Mouse (Mus musculus) MEL (cell line): ENCODE measurements around the gene 1700001C02Rik. TPM values are rescaled to one million over a fixed set of nuclear protein-coding genes. Genes with fewer than 3 reads are reported as not detected.

Experiments used
- DNase-seq: peaks from one replicate; pipeline ENCODE4 v3.0.0; 2011; ENCODE audit warnings: low read depth, low spot score
- H3K27ac ChIP-seq: 2 replicates; pipeline ENCODE4 v1.5.1; 2012; ENCODE audit warnings: low read depth, mild to moderate bottlenecking, control low read depth, low read length, moderate library complexity; ENCODE audit not compliant: control insufficient read depth
- H3K27me3 ChIP-seq, 2 experiments: fragments of 150-350 bp in 1 of 2; sonication (generic) in 1 of 2; 2 replicates each; pipeline ENCODE4 v1.6.1; 2012; ENCODE audit warnings: low read length in 2 of 2, mild to moderate bottlenecking in 2 of 2, improper control_type of control experiment in 1 of 2, moderate library complexity in 1 of 2; ENCODE audit not compliant: insufficient read depth in 2 of 2, control insufficient read depth in 1 of 2
- H3K36me3 ChIP-seq, 2 experiments: 2 replicates each; pipeline ENCODE4 v1.6.1; 2012 to 2014; ENCODE audit warnings: low read length in 2 of 2, improper control_type of control experiment in 1 of 2, inconsistent platforms in 1 of 2, mild to moderate bottlenecking in 1 of 2; ENCODE audit not compliant: insufficient read depth in 2 of 2, control insufficient read depth in 1 of 2
- H3K4me1 ChIP-seq, 2 experiments: fragments of 150-350 bp in 1 of 2; sonication (generic) in 1 of 2; 2 replicates each; pipeline ENCODE4 v1.6.1; 2012; ENCODE audit warnings: low read length in 2 of 2, improper control_type of control experiment in 1 of 2, mild to moderate bottlenecking in 1 of 2; ENCODE audit not compliant: insufficient read depth in 2 of 2, control insufficient read depth in 1 of 2
- H3K4me3 ChIP-seq, 2 experiments: fragments of 150-350 bp in 1 of 2; sonication (generic) in 1 of 2; 2 replicates each; pipeline ENCODE4 v1.5.1; 2012; ENCODE audit warnings: low read depth in 2 of 2, low read length in 2 of 2, mild to moderate bottlenecking in 2 of 2, moderate library complexity in 2 of 2, control low read depth in 1 of 2, improper control_type of control experiment in 1 of 2; ENCODE audit not compliant: control insufficient read depth in 1 of 2, insufficient read depth in 1 of 2
- H3K79me2 ChIP-seq: 2 replicates; pipeline ENCODE4 v1.6.1; 2012; ENCODE audit warnings: mild to moderate bottlenecking, low read length, moderate library complexity; ENCODE audit not compliant: control insufficient read depth, poor library complexity, insufficient read depth
- H3K9ac ChIP-seq: 2 replicates; pipeline ENCODE4 v1.6.1; 2012; ENCODE audit warnings: low read depth, mild to moderate bottlenecking, control low read depth, low read length, moderate library complexity; ENCODE audit not compliant: control insufficient read depth, poor library complexity, severe bottlenecking
- H3K9me3 ChIP-seq: fragments of 150-350 bp; sonication (generic); replicated peaks from 2 replicates; pipeline ENCODE4 v1.6.1; 2012; ENCODE audit warnings: mild to moderate bottlenecking, low read length, improper control_type of control experiment, moderate library complexity; ENCODE audit not compliant: insufficient read depth
- BHLHE40 ChIP-seq: IDR thresholded peaks from 2 replicates; pipeline ENCODE4 v1.6.1; 2012; ENCODE audit warnings: low read depth, mild to moderate bottlenecking, inconsistent platforms, low read length, improper control_type of control experiment, borderline replicate concordance
- CHD1 ChIP-seq: IDR thresholded peaks from 2 replicates; pipeline ENCODE4 v1.6.1; 2012; ENCODE audit warnings: low read depth, mild to moderate bottlenecking, inconsistent platforms, low read length, improper control_type of control experiment
- CTCF ChIP-seq, 3 experiments: IDR thresholded peaks in 2 of 3; conservative IDR thresholded peaks in 1 of 3; 2 replicates each; pipeline ENCODE4 v1.5.1; 2011 to 2012; ENCODE audit warnings: low read length in 3 of 3, low read depth in 2 of 3, mild to moderate bottlenecking in 2 of 3, improper control_type of control experiment in 1 of 3, inconsistent platforms in 1 of 3, mixed read lengths in 1 of 3, moderate library complexity in 1 of 3; ENCODE audit not compliant: control insufficient read depth in 1 of 3, insufficient read depth in 1 of 3, poor library complexity in 1 of 3, severe bottlenecking in 1 of 3
- EP300 ChIP-seq, 2 experiments: IDR thresholded peaks; 2 replicates each; pipeline ENCODE4 v1.6.1; 2011; ENCODE audit warnings: improper control_type of control experiment in 2 of 2, low read length in 2 of 2, low read depth in 1 of 2, mild to moderate bottlenecking in 1 of 2
- GABPA ChIP-seq: IDR thresholded peaks from 2 replicates; pipeline ENCODE4 v1.6.1; 2012; ENCODE audit warnings: low read depth, mild to moderate bottlenecking, inconsistent platforms, low read length, improper control_type of control experiment, moderate library complexity
- GATA1 ChIP-seq: IDR thresholded peaks from 2 replicates; pipeline ENCODE4 v1.6.1; 2011; ENCODE audit warnings: low read depth, low read length, improper control_type of control experiment
- MAFK ChIP-seq: IDR thresholded peaks from 2 replicates; pipeline ENCODE4 v1.6.1; 2011; ENCODE audit warnings: low read depth, mild to moderate bottlenecking, low read length, improper control_type of control experiment, borderline replicate concordance
- MAX ChIP-seq: IDR thresholded peaks from 2 replicates; pipeline ENCODE4 v1.6.1; 2011; ENCODE audit warnings: low read length, improper control_type of control experiment
- MAZ ChIP-seq: IDR thresholded peaks from 2 replicates; pipeline ENCODE4 v1.6.1; 2012; ENCODE audit warnings: low read depth, mild to moderate bottlenecking, inconsistent platforms, low read length, improper control_type of control experiment
- MYB ChIP-seq: IDR thresholded peaks from 2 replicates; pipeline ENCODE4 v1.6.1; 2011; ENCODE audit warnings: mild to moderate bottlenecking, low read depth, low read length, improper control_type of control experiment
- POLR2A ChIP-seq, 2 experiments: IDR thresholded peaks; 2 replicates each; pipeline ENCODE4 v1.6.1; 2011 to 2012; ENCODE audit warnings: low read length in 2 of 2, mild to moderate bottlenecking in 2 of 2, control low read depth in 1 of 2, improper control_type of control experiment in 1 of 2, low read depth in 1 of 2, moderate library complexity in 1 of 2; ENCODE audit not compliant: control insufficient read depth in 1 of 2, insufficient read depth in 1 of 2, poor library complexity in 1 of 2
- RAD21 ChIP-seq: IDR thresholded peaks from 2 replicates; pipeline ENCODE4 v1.6.1; 2011; ENCODE audit warnings: mild to moderate bottlenecking, low read depth, low read length, improper control_type of control experiment
- RCOR1 ChIP-seq: IDR thresholded peaks from 2 replicates; pipeline ENCODE4 v1.6.1; 2012; ENCODE audit warnings: low read depth, mild to moderate bottlenecking, inconsistent platforms, low read length, improper control_type of control experiment
- UBTF ChIP-seq: IDR thresholded peaks from 2 replicates; pipeline ENCODE4 v1.6.1; 2012; ENCODE audit warnings: low read depth, mild to moderate bottlenecking, inconsistent platforms, low read length, improper control_type of control experiment, moderate library complexity, borderline replicate concordance; ENCODE audit not compliant: insufficient read depth
- USF1 ChIP-seq: IDR thresholded peaks from 2 replicates; pipeline ENCODE4 v1.6.1; 2014; ENCODE audit warnings: low read depth, mild to moderate bottlenecking, inconsistent platforms, low read length, improper control_type of control experiment, moderate library complexity
- ZC3H11A ChIP-seq: IDR thresholded peaks from 2 replicates; pipeline ENCODE4 v1.6.1; 2012; ENCODE audit warnings: low read depth, mild to moderate bottlenecking, inconsistent platforms, low read length, improper control_type of control experiment
- ZKSCAN1 ChIP-seq: IDR thresholded peaks from 2 replicates; pipeline ENCODE4 v1.6.1; 2012; ENCODE audit warnings: low read depth, mild to moderate bottlenecking, inconsistent platforms, low read length, improper control_type of control experiment, moderate library complexity
- polyA plus RNA-seq, 2 experiments: library from polyadenylated mRNA; stranded (reverse) in 1 of 2; unstranded in 1 of 2; fragments of >175 nt in 1 of 2; fragments of >200 nt in 1 of 2; gene quantifications; 2 replicates each; pipeline versions ENCODE4 v1.2.1 to v1.2.4; 2012; ENCODE audit warnings: low replicate concordance in 2 of 2, low read depth in 1 of 2; ENCODE audit not compliant: insufficient read length in 2 of 2, insufficient read depth in 1 of 2, missing spikeins in 1 of 2
- total RNA-seq: library from RNA; depleted of rRNA; stranded (reverse); fragments of 300-350 nt; gene quantifications from 2 replicates; pipeline ENCODE4 v1.2.3, GENCODE M21; 2012

1700001C02Rik gene
- total and polyA plus RNA-seq, 3 experiments = not detected

DNA sequence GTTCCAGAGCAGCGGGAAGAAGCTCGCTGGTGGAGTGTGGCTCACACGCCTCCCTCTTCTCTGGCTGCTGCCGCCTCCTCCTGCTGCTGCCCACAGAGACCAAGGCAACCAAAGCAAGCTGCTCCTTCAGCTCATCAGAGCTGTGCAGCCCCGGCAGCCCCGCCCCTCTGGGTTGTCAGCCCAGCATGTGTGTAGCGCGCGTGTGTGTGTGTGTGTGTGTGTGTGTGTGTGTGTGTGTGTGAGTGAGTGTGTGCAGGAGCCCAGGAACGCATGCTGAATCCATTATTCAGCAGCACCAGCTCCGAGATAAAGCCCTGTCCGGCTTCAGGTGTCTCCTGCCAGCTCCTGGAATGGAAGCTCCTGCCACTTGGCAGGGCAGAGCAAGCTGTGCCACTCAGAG, 4.0 kb upstream of the 1700001C02Rik start, which contains the start of gene Otof:
TSS of gene Otof (minus strand) at position 112 of the 400 bp plus-strand sequence.
- DNase-seq = no peak
- Histone ChIP-seq H3K4me3 (no peak within 1 kb of the TSS), H3K27me3 (peaks cover 30 to 39% of the 10 kb centered on the region in 2 experiments), H3K9me3 (no peaks in the 10 kb centered on the region), H3K36me3 (no peaks in the 10 kb centered on the region), H3K9ac (no peak within 1 kb of the TSS), H3K79me2 (no peaks in the 10 kb centered on the region), H3K4me1 (no peaks in the 10 kb centered on the region), H3K27ac (no peak within 1 kb of the TSS)
- TF ChIP-seq RCOR1 = no peak
- TF ChIP-seq ZKSCAN1 = no peak
- TF ChIP-seq GATA1 = no peak
- TF ChIP-seq RAD21 = no peak
- no peak for TF ChIP-seq MAZ
- TF ChIP-seq MYB = no peak
- TF ChIP-seq UBTF = no peak
- no peak for TF ChIP-seq ZC3H11A
- TF ChIP-seq CHD1 = no peak
- no peak for TF ChIP-seq POLR2A (IDR thresholded peaks at IDR 0.05; ENCODE audit: control insufficient read depth in 1 of 2, insufficient read depth in 1 of 2, low read depth in 1 of 2, low read length in 2 of 2, poor library complexity in 1 of 2)
- TF ChIP-seq MAX = no peak

DNA sequence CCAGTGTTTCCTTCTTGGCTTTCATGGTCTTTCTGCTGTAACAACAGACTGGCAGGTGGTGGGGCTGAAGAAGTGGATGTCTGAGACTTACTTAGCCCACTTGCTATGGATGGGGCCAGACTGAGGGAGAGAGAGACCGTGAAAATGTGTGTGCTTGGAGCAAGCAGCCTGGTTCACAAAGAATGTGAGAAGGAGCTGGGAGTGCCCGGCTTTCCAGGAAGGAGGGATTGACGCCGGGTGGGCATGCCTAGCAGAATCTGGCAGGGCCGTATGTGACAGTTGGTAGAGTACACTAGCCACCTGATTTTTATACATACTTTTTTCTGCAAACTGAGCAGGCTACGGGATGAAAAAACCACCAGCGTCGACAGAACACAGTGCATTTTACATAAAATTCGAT, 468 bp downstream of the 1700001C02Rik start:
- no peak for TF ChIP-seq CTCF (IDR thresholded peaks at IDR 0.05 in 2 of 3, conservative IDR thresholded peaks at IDR 0.05 in 1 of 3; ENCODE audit: control insufficient read depth in 1 of 3, insufficient read depth in 1 of 3, low read depth in 2 of 3, low read length in 3 of 3, poor library complexity in 1 of 3, severe bottlenecking in 1 of 3)
- no peak for TF ChIP-seq POLR2A (IDR thresholded peaks at IDR 0.05; ENCODE audit: control insufficient read depth in 1 of 2, insufficient read depth in 1 of 2, low read depth in 1 of 2, low read length in 2 of 2, poor library complexity in 1 of 2)
- TF ChIP-seq USF1 = no peak
- TF ChIP-seq GABPA = no peak
- TF ChIP-seq BHLHE40 = no peak
- TF ChIP-seq EP300 (IDR thresholded peaks at IDR 0.05; ENCODE audit: low read depth in 1 of 2, low read length in 2 of 2) = no peak
- TF ChIP-seq MAZ = no peak
- no peak for TF ChIP-seq MAFK
- peaks cover 16 to 22% of the 10 kb centered on the region in 2 experiments for H3K27me3 ChIP-seq
- no peak overlapping the region for H3K9ac ChIP-seq
- H3K36me3 ChIP-seq = no peaks in the 10 kb centered on the region
- H3K79me2 ChIP-seq = no peaks in the 10 kb centered on the region
- no peak for DNase-seq
- H3K27ac ChIP-seq = no peak overlapping the region
- H3K4me3 ChIP-seq = no peak overlapping the region
- H3K4me1 ChIP-seq = no peaks in the 10 kb centered on the region
- H3K9me3 ChIP-seq = no peaks in the 10 kb centered on the region
